Mouse (Mus musculus) forebrain, embryonic 12.5 days (tissue): Measurements from ENCODE around the gene Tmem254a. TPM values are rescaled to one million over a fixed set of nuclear protein-coding genes. Genes with fewer than 3 reads are reported as not detected.
"Not testable (repeated sequence)": the region's sequence is repeated elsewhere in the genome, so short reads cannot be mapped to it uniquely, and the experiment has no call there.

Source experiments
- ATAC-seq: fragments of 200-750 bp; cut with Nextera tagmentation; 2 replicates; pipeline ENCODE4 v1.8.0; 2017; ENCODE audit warnings: moderate TSS enrichment; ENCODE audit not compliant: low FRiP score
- H3K27ac ChIP-seq: fragments of 300-500 bp; sonication (generic); 2 replicates; pipeline ENCODE4 v1.5.1; 2016; ENCODE audit warnings: mild to moderate bottlenecking
- H3K27me3 ChIP-seq: fragments of 300-500 bp; sonication (generic); 2 replicates; pipeline ENCODE4 v1.6.1; 2016; ENCODE audit warnings: mild to moderate bottlenecking
- H3K36me3 ChIP-seq: fragments of 300-500 bp; sonication (generic); replicated peaks from 2 replicates; pipeline ENCODE4 v1.6.1; 2016; ENCODE audit warnings: mild to moderate bottlenecking
- H3K4me1 ChIP-seq: fragments of 300-500 bp; sonication (generic); 2 replicates; pipeline ENCODE4 v1.6.1; 2016
- H3K4me2 ChIP-seq: fragments of 300-500 bp; sonication (generic); 2 replicates; pipeline ENCODE4 v1.6.1; 2016; ENCODE audit warnings: mild to moderate bottlenecking, moderate library complexity
- H3K4me3 ChIP-seq: fragments of 300-500 bp; sonication (generic); replicated peaks from 2 replicates; pipeline ENCODE4 v1.5.1; 2016; ENCODE audit warnings: mild to moderate bottlenecking
- H3K9ac ChIP-seq: fragments of 300-500 bp; sonication (generic); 2 replicates; pipeline ENCODE4 v1.6.1; 2016; ENCODE audit warnings: mild to moderate bottlenecking
- H3K9me3 ChIP-seq: fragments of 300-500 bp; sonication (generic); 2 replicates; pipeline ENCODE4 v1.6.1; 2016
- WGBS: fragments of 180-500 bp; shearing (Covaris S2); methylation state at CpG from one replicate; pipeline ENCODE4 v1.1.7; 2016; 5-methylcytosine and 5-hydroxymethylcytosine counted together
- polyA plus RNA-seq: library from polyadenylated mRNA; unstranded; fragments of >200 nt; fragmentation: Nextera tagmentation; extraction: Ambion mirVana; gene quantifications from 2 replicates; pipeline ENCODE4 v1.2.1, GENCODE M21; 2016

Tmem254a gene
- polyA plus RNA-seq, 1 experiment from 2014 or later = 1.1 TPM

DNA sequence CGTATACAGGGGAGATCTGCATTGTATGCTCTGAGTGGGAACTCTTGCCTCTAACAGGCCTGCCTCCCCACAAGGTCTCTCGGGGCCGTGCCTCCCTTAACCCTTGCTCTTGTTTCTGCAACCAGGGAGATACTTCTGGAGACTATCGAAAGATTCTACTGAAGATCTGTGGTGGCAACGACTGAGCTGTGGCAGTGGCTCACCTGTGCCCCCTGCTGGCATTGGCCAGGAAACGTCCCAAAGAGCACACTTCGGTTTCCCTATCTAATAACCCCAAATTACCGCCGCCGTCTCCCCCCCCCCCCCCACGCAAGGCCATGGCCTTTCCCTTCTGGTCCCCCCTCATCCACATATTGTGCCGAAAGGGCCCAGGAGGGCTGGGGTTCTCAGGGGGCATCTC lies 41.6 kb downstream of the Tmem254a start:
- H3K27me3 ChIP-seq, H3K4me3 ChIP-seq, ATAC-seq, H3K27ac ChIP-seq, H3K4me2 ChIP-seq, H3K9me3 ChIP-seq, H3K9ac ChIP-seq, H3K36me3 ChIP-seq, H3K4me1 ChIP-seq: not testable (repeated sequence)
- no CpG with 5 or more reads among the region's 12 CpGs for WGBS

DNA sequence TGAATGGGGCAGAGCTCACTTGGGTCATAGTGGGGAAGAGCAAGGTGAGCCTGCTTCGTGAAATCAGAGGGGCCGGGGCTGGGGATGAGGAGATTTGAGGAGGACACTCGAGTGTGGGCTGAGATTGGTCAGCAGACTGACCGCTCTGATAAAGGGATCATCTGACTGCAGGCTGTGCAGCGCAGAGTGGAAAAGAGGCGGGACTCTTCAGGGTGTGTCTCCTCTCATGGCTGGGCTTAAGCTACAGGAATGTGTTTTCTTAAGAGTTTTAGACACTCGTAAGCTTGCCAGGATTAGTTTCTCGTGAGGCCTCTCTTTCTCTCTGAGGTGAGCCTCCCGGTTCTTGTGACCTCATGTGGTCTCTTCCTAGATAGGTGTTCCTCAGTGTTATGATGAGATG lies 45.7 kb downstream of the Tmem254a start:
- ATAC-seq, H3K9ac ChIP-seq, H3K27ac ChIP-seq, H3K27me3 ChIP-seq, H3K9me3 ChIP-seq, H3K36me3 ChIP-seq, H3K4me2 ChIP-seq, H3K4me3 ChIP-seq, H3K4me1 ChIP-seq: not testable (repeated sequence)
- WGBS = no CpG with 5 or more reads among the region's 9 CpGs

DNA sequence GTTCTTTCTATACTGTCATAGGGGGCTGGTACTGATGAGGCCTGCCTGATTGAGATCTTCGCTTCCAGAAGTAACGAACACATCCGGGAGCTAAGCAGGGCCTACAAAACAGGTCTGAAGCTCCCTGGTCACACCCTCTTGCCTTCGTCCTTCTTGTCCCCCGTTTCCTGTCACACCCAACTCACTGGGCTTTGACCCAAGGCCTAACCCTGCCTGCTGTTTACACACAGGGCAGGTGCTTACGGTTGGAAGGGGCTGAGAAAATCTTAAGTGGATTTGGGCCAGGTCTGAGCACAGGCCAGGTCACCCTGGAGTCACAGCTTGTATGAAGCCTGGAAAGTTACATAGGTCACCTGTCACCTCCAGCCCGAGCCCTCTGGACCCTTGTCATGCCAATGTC lies 50.8 kb downstream of the Tmem254a start:
- not testable (repeated sequence) for H3K27ac ChIP-seq, H3K9ac ChIP-seq, H3K4me2 ChIP-seq, H3K9me3 ChIP-seq, H3K4me1 ChIP-seq, H3K36me3 ChIP-seq, ATAC-seq, H3K4me3 ChIP-seq, H3K27me3 ChIP-seq
- WGBS = no CpG with 5 or more reads among the region's 7 CpGs

Other genes with a start within 250 kb of the Tmem254a start
- gene Ppif, start 233.5 kb downstream of the Tmem254a start, polyA plus RNA-seq = 32.4 and 35.6 TPM in 2 replicates
- gene Zcchc24, start 158.6 kb downstream of the Tmem254a start, polyA plus RNA-seq = 12.3 and 14.2 TPM in 2 replicates
- gene Anxa11, start 85.5 kb downstream of the Tmem254a start, polyA plus RNA-seq = 3.2 and 4.6 TPM in 2 replicates
- gene Plac9a, start 24.6 kb downstream of the Tmem254a start, polyA plus RNA-seq = not detected in 2 replicates
- not detected in 2 replicates for gene Cphx1, start 10.6 kb upstream of the Tmem254a start, polyA plus RNA-seq
- 3.6 and 5.6 TPM in 2 replicates for gene Duxbl1, start 50.9 kb upstream of the Tmem254a start, polyA plus RNA-seq
- gene Gm9780, start 115.0 kb upstream of the Tmem254a start, polyA plus RNA-seq = 1.3 and 2.6 TPM in 2 replicates
- 15.9 and 17.1 TPM in 2 replicates for gene Tmem254c, start 139.7 kb upstream of the Tmem254a start, polyA plus RNA-seq
- not detected in 2 replicates for gene Cphx2, start 153.8 kb upstream of the Tmem254a start, polyA plus RNA-seq
- gene Cphx3, start 154.6 kb upstream of the Tmem254a start, polyA plus RNA-seq = not detected in 2 replicates
- gene Duxbl2, start 190.7 kb upstream of the Tmem254a start, polyA plus RNA-seq = 1.6 and 4.6 TPM in 2 replicates